Mouse (Mus musculus) myocyte (in vitro differentiated cells): Measurements from ENCODE around the gene 1700021F05Rik. TPM values are rescaled to one million over a fixed set of nuclear protein-coding genes. Genes with fewer than 3 reads are reported as not detected.

Experiments
- H3K27me3 ChIP-seq: one replicate; pipeline ENCODE4 v1.6.1; 2011; ENCODE audit not compliant: control insufficient read depth, insufficient read depth, insufficient read length
- H3K36me3 ChIP-seq: one replicate; pipeline ENCODE4 v1.6.1; 2011; ENCODE audit not compliant: control insufficient read depth, insufficient read depth
- H3K4me2 ChIP-seq: one replicate; pipeline ENCODE4 v1.6.1; 2011; ENCODE audit warnings: low read depth, control low read depth
- H3K4me3 ChIP-seq: one replicate; pipeline ENCODE4 v1.5.1; 2011; ENCODE audit warnings: mild to moderate bottlenecking, control low read depth, moderate library complexity
- H3K79me2 ChIP-seq: one replicate; pipeline ENCODE4 v1.6.1; 2011; ENCODE audit not compliant: control insufficient read depth, insufficient read depth
- H3ac ChIP-seq: one replicate; pipeline ENCODE4 v1.6.1; 2011; ENCODE audit not compliant: control insufficient read depth, insufficient read length
- CEBPB ChIP-seq: IDR thresholded peaks from 2 replicates; pipeline ENCODE4 v1.6.1; 2011; ENCODE audit warnings: mild to moderate bottlenecking, moderate library complexity; ENCODE audit not compliant: poor library complexity, insufficient read depth, severe bottlenecking
- E2F4 ChIP-seq: IDR thresholded peaks from one replicate; pipeline ENCODE4 v1.6.1; 2011; ENCODE audit warnings: mild to moderate bottlenecking, control low read depth, moderate library complexity; ENCODE audit not compliant: insufficient read depth
- MAX ChIP-seq: IDR thresholded peaks from one replicate; pipeline ENCODE4 v1.6.1; 2011; ENCODE audit warnings: low read depth, mild to moderate bottlenecking, control low read depth
- MYOD1 ChIP-seq, 3 experiments: IDR thresholded peaks; one replicate each; pipeline ENCODE4 v1.6.1; 2011; ENCODE audit warnings: control low read depth in 2 of 3, low read depth in 2 of 3, mild to moderate bottlenecking in 2 of 3, moderate library complexity in 1 of 3; ENCODE audit not compliant: insufficient read length in 2 of 3, control insufficient read depth in 1 of 3
- MYOG ChIP-seq, 3 experiments: IDR thresholded peaks; one replicate each; pipeline ENCODE4 v1.6.1; 2011; ENCODE audit warnings: control low read depth in 2 of 3, low read depth in 2 of 3, mild to moderate bottlenecking in 2 of 3; ENCODE audit not compliant: insufficient read length in 2 of 3, control insufficient read depth in 1 of 3, insufficient read depth in 1 of 3
- POLR2A ChIP-seq: IDR thresholded peaks from one replicate; pipeline ENCODE4 v1.6.1; 2011; ENCODE audit warnings: low read depth, mild to moderate bottlenecking, control low read depth, moderate library complexity; ENCODE audit not compliant: insufficient read length
- POLR2AphosphoS2 ChIP-seq: IDR thresholded peaks from one replicate; pipeline ENCODE4 v1.6.1; 2011; ENCODE audit warnings: low read depth, control low read depth; ENCODE audit not compliant: insufficient read length
- REST ChIP-seq: IDR thresholded peaks from one replicate; pipeline ENCODE4 v1.6.1; 2011; ENCODE audit warnings: mild to moderate bottlenecking, control low read depth, moderate library complexity; ENCODE audit not compliant: insufficient read depth, insufficient read length
- SRF ChIP-seq: IDR thresholded peaks from one replicate; pipeline ENCODE4 v1.6.1; 2011; ENCODE audit warnings: low read depth; ENCODE audit not compliant: control insufficient read depth, insufficient read length
- TCF12 ChIP-seq: IDR thresholded peaks from one replicate; pipeline ENCODE4 v1.6.1; 2011; ENCODE audit warnings: mild to moderate bottlenecking, control low read depth; ENCODE audit not compliant: poor library complexity, insufficient read depth, severe bottlenecking
- TCF3 ChIP-seq: IDR thresholded peaks from one replicate; pipeline ENCODE4 v1.6.1; 2011; ENCODE audit warnings: low read depth, control low read depth; ENCODE audit not compliant: insufficient read length
- USF1 ChIP-seq: IDR thresholded peaks from one replicate; pipeline ENCODE4 v1.6.1; 2011; ENCODE audit warnings: low read depth, mild to moderate bottlenecking, control low read depth, moderate library complexity
- polyA plus RNA-seq: library from polyadenylated mRNA; unstranded; fragments of >200 nt; fragmentation: generic; extraction: Trizol; gene quantifications from one replicate; pipeline ENCODE4 v1.2.1, GENCODE M21; 2012; ENCODE audit warnings: missing spikeins

The 1700021F05Rik gene
- polyA plus RNA-seq, 1 experiment = 52.6 TPM

DNA sequence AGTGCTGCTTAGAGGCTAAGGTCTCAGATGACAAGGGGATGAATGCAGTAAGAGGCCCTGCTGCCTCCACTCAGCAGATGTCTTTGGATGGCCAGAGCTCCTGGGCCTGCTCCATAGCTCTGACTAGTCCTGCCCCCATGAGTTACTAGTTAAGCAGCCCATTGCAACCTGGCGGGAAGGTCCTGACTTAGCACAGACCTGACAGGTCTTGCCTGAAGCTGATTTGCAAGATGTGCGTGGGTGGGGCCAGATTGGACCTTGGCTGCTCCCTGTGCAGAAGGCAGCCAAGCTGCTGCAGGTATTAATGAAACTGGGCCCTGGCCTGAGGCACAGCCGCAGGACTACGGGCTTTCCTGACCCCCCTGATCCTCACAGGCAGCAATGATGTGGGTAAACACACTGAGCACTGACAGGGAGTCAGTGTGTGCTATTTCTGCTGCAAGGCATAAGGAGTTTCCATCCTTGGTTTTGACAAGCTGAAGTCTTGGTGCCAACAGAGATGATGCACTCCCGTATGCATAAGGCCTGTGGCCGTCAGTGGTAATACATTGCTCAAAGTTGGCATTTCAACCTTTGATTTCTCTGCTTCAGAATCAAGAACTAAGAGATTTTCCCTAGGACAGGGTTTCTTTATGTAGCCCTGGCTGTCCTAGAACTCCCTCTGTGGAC, 23.7 kb downstream of the 1700021F05Rik start:
- no peak overlapping the region for H3ac ChIP-seq
- H3K4me3 ChIP-seq = no peak overlapping the region
- no peaks in the 10 kb centered on the region for H3K27me3 ChIP-seq
- TF ChIP-seq POLR2AphosphoS2 = no peak
- no peak for TF ChIP-seq TCF3
- TF ChIP-seq SRF = no peak
- no peak for TF ChIP-seq POLR2A
- TF ChIP-seq USF1 = no peak
- TF ChIP-seq MYOD1 (IDR thresholded peaks at IDR 0.05; ENCODE audit: control insufficient read depth in 1 of 3, insufficient read length in 2 of 3, low read depth in 2 of 3) = no peak
- no peak for TF ChIP-seq MYOG (IDR thresholded peaks at IDR 0.05; ENCODE audit: control insufficient read depth in 1 of 3, insufficient read depth in 1 of 3, insufficient read length in 2 of 3, low read depth in 2 of 3)
- no peak for TF ChIP-seq REST
- TF ChIP-seq E2F4 = no peak
- no peak for TF ChIP-seq CEBPB
- no peak for TF ChIP-seq MAX
- no peaks in the 10 kb centered on the region for H3K79me2 ChIP-seq
- H3K4me2 ChIP-seq = no peak overlapping the region
- no peaks in the 10 kb centered on the region for H3K36me3 ChIP-seq

- no peaks in the 10 kb centered on the region for H3K36me3 ChIP-seq
- H3K4me3 ChIP-seq = no peak overlapping the region
- no peak overlapping the region for H3ac ChIP-seq
- no peak for TF ChIP-seq CEBPB
- no peak for TF ChIP-seq POLR2AphosphoS2
- TF ChIP-seq SRF = no peak
- no peak for TF ChIP-seq MAX
- TF ChIP-seq USF1 = no peak
- TF ChIP-seq MYOD1 (IDR thresholded peaks at IDR 0.05; ENCODE audit: control insufficient read depth in 1 of 3, insufficient read length in 2 of 3, low read depth in 2 of 3) = no peak
- TF ChIP-seq POLR2A = no peak
- TF ChIP-seq TCF3 = no peak
- no peak for TF ChIP-seq E2F4
- no peaks in the 10 kb centered on the region for H3K27me3 ChIP-seq
- H3K4me2 ChIP-seq = no peak overlapping the region
- H3K79me2 ChIP-seq = no peaks in the 10 kb centered on the region
These were observed 27.8 kb downstream of the 1700021F05Rik start for GRCm38 (mm10) chr10:43512976-43513375.

DNA sequence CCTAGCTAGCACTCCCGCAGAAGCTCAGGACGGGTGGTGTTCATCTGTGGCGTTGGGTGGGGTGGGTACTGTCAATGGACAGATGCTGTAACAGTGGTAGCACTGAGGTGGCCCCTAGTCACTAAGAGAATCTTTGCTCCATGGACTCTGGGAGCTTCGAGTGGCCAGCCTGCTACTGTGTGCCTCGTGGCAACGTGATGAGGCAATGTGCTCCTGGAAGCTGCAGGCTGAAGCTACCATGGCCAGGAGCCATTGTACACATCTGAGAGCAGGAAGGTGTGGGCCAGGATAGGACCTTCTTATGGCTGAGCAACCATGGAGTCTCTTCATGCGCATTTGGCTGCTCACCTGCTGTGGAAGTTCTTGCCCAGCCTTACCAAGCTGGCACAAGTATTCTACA, 31.6 kb downstream of the 1700021F05Rik start:
- no peak for TF ChIP-seq MYOD1 (IDR thresholded peaks at IDR 0.05; ENCODE audit: control insufficient read depth in 1 of 3, insufficient read length in 2 of 3, low read depth in 2 of 3)
- TF ChIP-seq POLR2AphosphoS2 = no peak
- no peak for TF ChIP-seq SRF
- no peak for TF ChIP-seq E2F4
- TF ChIP-seq REST = no peak
- TF ChIP-seq MYOG (IDR thresholded peaks at IDR 0.05; ENCODE audit: control insufficient read depth in 1 of 3, insufficient read depth in 1 of 3, insufficient read length in 2 of 3, low read depth in 2 of 3) = no peak
- no peak for TF ChIP-seq USF1
- no peak for TF ChIP-seq TCF3
- TF ChIP-seq POLR2A = no peak
- no peaks in the 10 kb centered on the region for H3K36me3 ChIP-seq
- H3K27me3 ChIP-seq = no peaks in the 10 kb centered on the region
- H3K4me2 ChIP-seq = no peak overlapping the region
- no peak overlapping the region for H3K4me3 ChIP-seq
- H3ac ChIP-seq = no peak overlapping the region
- H3K79me2 ChIP-seq = no peaks in the 10 kb centered on the region

GRCm38 (mm10) chr10:43507051-43507450, 33.7 kb downstream of the 1700021F05Rik start:
- Histone ChIP-seq H3K36me3 (no peaks in the 10 kb centered on the region), H3ac (no peak overlapping the region), H3K4me2 (no peak overlapping the region), H3K79me2 (no peaks in the 10 kb centered on the region), H3K27me3 (no peaks in the 10 kb centered on the region), H3K4me3 (no peak overlapping the region)
- no peak for TF ChIP-seq POLR2AphosphoS2
- TF ChIP-seq MYOG (IDR thresholded peaks at IDR 0.05; ENCODE audit: control insufficient read depth in 1 of 3, insufficient read depth in 1 of 3, insufficient read length in 2 of 3, low read depth in 2 of 3) = no peak
- no peak for TF ChIP-seq SRF
- no peak for TF ChIP-seq TCF12
- no peak for TF ChIP-seq MYOD1 (IDR thresholded peaks at IDR 0.05; ENCODE audit: control insufficient read depth in 1 of 3, insufficient read length in 2 of 3, low read depth in 2 of 3)
- TF ChIP-seq POLR2A = no peak
- no peak for TF ChIP-seq USF1
- TF ChIP-seq E2F4 = no peak
- no peak for TF ChIP-seq MAX
- no peak for TF ChIP-seq REST
- TF ChIP-seq TCF3 = no peak
- no peak for TF ChIP-seq CEBPB

GRCm38 (mm10) chr10:43504291-43504690, 36.5 kb downstream of the 1700021F05Rik start:
- Histone ChIP-seq H3K36me3 (no peaks in the 10 kb centered on the region), H3K4me3 (no peak overlapping the region), H3K79me2 (no peaks in the 10 kb centered on the region), H3ac (no peak overlapping the region), H3K27me3 (no peaks in the 10 kb centered on the region), H3K4me2 (no peak overlapping the region)
- no peak for TF ChIP-seq CEBPB
- TF ChIP-seq SRF = no peak
- TF ChIP-seq POLR2A = no peak
- TF ChIP-seq REST = no peak
- TF ChIP-seq USF1 = no peak
- TF ChIP-seq POLR2AphosphoS2 = no peak
- TF ChIP-seq MYOD1 (IDR thresholded peaks at IDR 0.05; ENCODE audit: control insufficient read depth in 1 of 3, insufficient read length in 2 of 3, low read depth in 2 of 3) = no peak
- no peak for TF ChIP-seq TCF3
- TF ChIP-seq MAX = no peak
- TF ChIP-seq E2F4 = no peak
- TF ChIP-seq MYOG (IDR thresholded peaks at IDR 0.05; ENCODE audit: control insufficient read depth in 1 of 3, insufficient read depth in 1 of 3, insufficient read length in 2 of 3, low read depth in 2 of 3) = no peak
- TF ChIP-seq TCF12 = no peak
